Mouse (Mus musculus) embryonic facial prominence, embryonic 11.5 days (tissue): ENCODE measurements around the gene Cep152. TPM values are rescaled to one million over a fixed set of nuclear protein-coding genes. Genes with fewer than 3 reads are reported as not detected.

Source experiments
- ATAC-seq: fragments of 200-750 bp; cut with Nextera tagmentation; replicated peaks from 2 replicates; pipeline ENCODE4 v1.8.0; 2017; ENCODE audit warnings: low read depth; ENCODE audit not compliant: insufficient number of reproducible peaks, low FRiP score, low TSS enrichment
- DNase-seq: peaks from one replicate; pipeline ENCODE4 v3.0.0-alpha.2; 2015; ENCODE audit warnings: low spot score
- H3K27ac ChIP-seq: fragments of 300-500 bp; sonication (generic); replicated peaks from 2 replicates; pipeline ENCODE4 v1.5.1; 2014; ENCODE audit warnings: mild to moderate bottlenecking, low read depth, low read length, control low read depth
- H3K27me3 ChIP-seq: fragments of 300-500 bp; sonication (generic); 2 replicates; pipeline ENCODE4 v1.6.1; 2014; ENCODE audit warnings: mild to moderate bottlenecking, low read length, moderate library complexity, mixed read lengths; ENCODE audit not compliant: control insufficient read depth, insufficient read depth
- H3K36me3 ChIP-seq: fragments of 300-500 bp; sonication (generic); replicated peaks from 2 replicates; pipeline ENCODE4 v1.6.1; 2014; ENCODE audit warnings: low read depth, mild to moderate bottlenecking, low read length, moderate library complexity, mixed read lengths; ENCODE audit not compliant: control insufficient read depth, insufficient read depth
- H3K4me1 ChIP-seq: fragments of 300-500 bp; sonication (generic); 2 replicates; pipeline ENCODE4 v1.6.1; 2014; ENCODE audit warnings: low read length, mixed read lengths; ENCODE audit not compliant: control insufficient read depth, insufficient read depth
- H3K4me2 ChIP-seq: fragments of 300-500 bp; sonication (generic); 2 replicates; pipeline ENCODE4 v1.6.1; 2014; ENCODE audit warnings: low read depth, mild to moderate bottlenecking, control low read depth, low read length, moderate library complexity
- H3K4me3 ChIP-seq: fragments of 300-500 bp; sonication (generic); 2 replicates; pipeline ENCODE4 v1.5.1; 2014; ENCODE audit warnings: low read depth, low read length, control low read depth
- H3K9ac ChIP-seq: fragments of 300-500 bp; sonication (generic); replicated peaks from 2 replicates; pipeline ENCODE4 v1.6.1; 2014; ENCODE audit warnings: mild to moderate bottlenecking, control low read depth, low read length
- H3K9me3 ChIP-seq: fragments of 300-500 bp; sonication (generic); replicated peaks from 2 replicates; pipeline ENCODE4 v1.6.1; 2016; ENCODE audit warnings: mild to moderate bottlenecking, low read length, inconsistent platforms, mixed read lengths; ENCODE audit not compliant: control insufficient read depth
- WGBS: fragments of 180-500 bp; shearing (Covaris S2); extraction: QIAGEN DNeasy Blood & Tissue Kit; methylation state at CpG from one replicate; pipeline ENCODE4 v1.1.7; 2014; 5-methylcytosine and 5-hydroxymethylcytosine counted together
- polyA plus RNA-seq: library from polyadenylated mRNA; unstranded; fragments of >200 nt; fragmentation: Nextera tagmentation; extraction: Ambion mirVana; gene quantifications from 2 replicates; pipeline ENCODE4 v1.2.1, GENCODE M21; 2014

Gene Cep152
- 8.6 and 8.7 TPM in 2 replicates for polyA plus RNA-seq

DNA sequence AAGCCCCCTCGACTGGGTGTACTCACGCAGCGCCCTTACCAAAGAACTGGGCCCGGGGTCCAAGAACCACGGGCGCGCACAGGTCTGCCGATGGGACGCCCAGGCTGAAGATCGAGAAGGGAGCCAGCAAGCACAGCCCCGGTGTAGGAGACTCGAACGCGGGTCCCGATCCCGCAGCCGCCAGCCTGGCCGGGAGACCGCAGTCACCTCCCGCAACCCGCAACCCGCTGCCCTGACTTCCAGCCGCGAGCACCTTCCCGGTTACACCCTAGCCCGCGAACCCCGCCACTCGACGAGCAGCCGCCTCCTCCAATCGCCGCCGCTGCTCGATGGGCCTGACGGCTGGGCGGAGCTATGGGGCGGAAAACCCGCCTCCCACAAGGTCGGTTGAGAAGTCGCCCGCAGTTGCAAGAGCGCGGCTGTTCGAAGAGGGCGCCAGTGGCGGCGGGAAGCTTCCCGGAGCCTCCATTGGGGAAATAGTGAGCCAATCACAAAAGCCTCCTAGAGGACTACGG lies at the start of gene Cep152:
TSS of gene Cep152 (minus strand) at position 277 of the 515 bp plus-strand sequence.
- H3K4me1 ChIP-seq, result no peaks in the 10 kb centered on the region; the same call in 1 of the 2 replicates
- H3K4me3 ChIP-seq, result peak within 1 kb of the TSS; percentile 86
- ATAC-seq (peak; percentile 94), DNase-seq (peak; percentile 98)
- H3K27me3 ChIP-seq, result no peaks in the 10 kb centered on the region
- H3K27ac ChIP-seq, result no peak within 1 kb of the TSS
- H3K36me3 ChIP-seq, result no peaks in the 10 kb centered on the region
- no peaks in the 10 kb centered on the region for H3K9me3 ChIP-seq
- peak within 1 kb of the TSS; percentile 71 for H3K9ac ChIP-seq
- under 1% methylated on average over 50 of the region's 50 CpGs for WGBS
- H3K4me2 ChIP-seq, result peak within 1 kb of the TSS; percentile 59

DNA sequence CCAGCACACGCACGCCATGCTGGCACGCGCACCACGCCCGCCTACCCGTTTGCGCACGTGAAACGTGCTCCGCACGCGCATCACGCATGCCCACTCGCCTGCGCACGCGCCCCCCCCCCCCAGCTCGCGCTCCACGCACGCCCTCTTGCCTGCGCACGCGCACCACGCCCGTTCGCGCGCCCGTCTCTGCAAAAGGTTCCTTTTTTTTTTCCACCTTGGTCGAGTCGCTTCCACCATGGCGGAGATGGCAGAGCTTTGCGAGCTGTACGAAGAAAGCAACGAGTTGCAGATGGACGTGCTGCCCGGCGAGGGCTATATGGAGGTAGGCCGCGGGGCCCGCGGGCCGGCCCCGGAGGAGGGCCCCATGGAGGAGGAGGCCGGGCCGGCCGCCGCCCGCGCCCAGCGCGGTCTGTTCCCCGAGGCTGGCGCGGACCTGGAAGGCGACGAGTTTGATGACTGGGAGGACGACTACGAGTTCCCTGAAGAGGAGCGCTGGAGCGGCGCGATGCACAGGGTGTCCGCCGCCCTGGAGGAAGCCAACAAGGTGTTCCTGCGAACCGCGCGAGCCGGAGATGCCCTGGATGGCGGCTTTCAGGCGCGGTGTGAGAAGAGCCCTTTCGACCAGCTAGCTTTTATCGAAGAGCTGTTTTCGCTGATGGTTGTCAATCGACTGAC lies 48.2 kb upstream of the Cep152 start, which contains the start of gene Eid1:
TSS of gene Eid1 (plus strand) at position 139 of the 675 bp plus-strand sequence.
- peak within 1 kb of the TSS; percentile 96 for H3K9ac ChIP-seq
- no peaks in the 10 kb centered on the region for H3K27me3 ChIP-seq
- under 1% methylated on average over 67 of the region's 79 CpGs for WGBS
- peak within 1 kb of the TSS; percentile 90 for H3K27ac ChIP-seq
- H3K36me3 ChIP-seq, result no peaks in the 10 kb centered on the region
- DNase-seq, result peak; percentile 83
- H3K9me3 ChIP-seq, result no peaks in the 10 kb centered on the region
- no peaks in the 10 kb centered on the region for H3K4me1 ChIP-seq
- H3K4me3 ChIP-seq, result peak within 1 kb of the TSS; percentile 80
- peak within 1 kb of the TSS; percentile 62 for H3K4me2 ChIP-seq
- ATAC-seq, result peak; percentile 84

DNA sequence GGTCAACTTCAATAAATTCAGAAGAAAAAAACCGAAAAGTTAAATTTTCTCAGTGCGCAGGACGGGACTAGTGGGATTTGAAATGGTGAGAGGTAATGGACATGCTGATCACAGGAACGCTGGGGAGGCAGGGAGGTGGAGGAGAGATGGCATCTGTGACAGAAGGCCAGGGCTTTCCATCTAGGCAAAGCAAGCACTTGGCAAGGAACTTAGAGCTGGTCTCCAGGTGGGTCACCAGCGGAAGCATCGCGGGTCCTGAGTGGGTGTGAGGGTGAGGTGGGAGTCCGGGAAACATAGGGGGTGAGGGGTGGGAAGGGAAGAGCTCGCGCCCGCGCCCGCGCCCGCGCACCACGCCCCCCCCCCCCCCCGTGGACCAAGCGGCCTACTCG lies 47.6 kb upstream of the Cep152 start:
- no peak for DNase-seq
- WGBS, result 25% methylated on average over 9 of the region's 20 CpGs
- Histone ChIP-seq H3K36me3 (no peaks in the 10 kb centered on the region), H3K4me1 (no peaks in the 10 kb centered on the region), H3K27me3 (no peaks in the 10 kb centered on the region), H3K27ac (peak overlapping the region; percentile 90), H3K9me3 (no peaks in the 10 kb centered on the region), H3K4me3 (peak overlapping the region; percentile 80), H3K4me2 (peak overlapping the region; percentile 62), H3K9ac (peak overlapping the region; percentile 96)
- ATAC-seq, result peak; percentile 74

DNA sequence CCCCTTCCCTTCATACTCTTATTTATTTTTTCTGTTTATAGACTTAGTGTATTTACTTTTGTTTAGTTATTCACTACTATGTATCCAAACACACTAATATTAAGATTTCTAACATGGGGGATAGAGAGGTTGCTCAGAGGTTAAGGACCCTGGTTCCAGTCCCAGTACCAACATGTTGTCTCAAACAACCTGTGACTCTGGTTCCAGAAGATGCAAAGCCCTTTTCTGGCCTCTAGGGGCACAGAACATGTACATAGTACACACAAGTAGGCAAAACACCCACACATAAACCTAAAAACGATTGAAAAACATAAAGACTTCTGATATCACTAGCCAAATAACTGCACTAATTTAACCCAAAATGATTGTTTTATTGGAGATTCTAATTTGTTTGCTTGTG lies 45.9 kb upstream of the Cep152 start:
- DNase-seq, result peak; percentile 34
- H3K9me3 ChIP-seq, result no peaks in the 10 kb centered on the region

DNA sequence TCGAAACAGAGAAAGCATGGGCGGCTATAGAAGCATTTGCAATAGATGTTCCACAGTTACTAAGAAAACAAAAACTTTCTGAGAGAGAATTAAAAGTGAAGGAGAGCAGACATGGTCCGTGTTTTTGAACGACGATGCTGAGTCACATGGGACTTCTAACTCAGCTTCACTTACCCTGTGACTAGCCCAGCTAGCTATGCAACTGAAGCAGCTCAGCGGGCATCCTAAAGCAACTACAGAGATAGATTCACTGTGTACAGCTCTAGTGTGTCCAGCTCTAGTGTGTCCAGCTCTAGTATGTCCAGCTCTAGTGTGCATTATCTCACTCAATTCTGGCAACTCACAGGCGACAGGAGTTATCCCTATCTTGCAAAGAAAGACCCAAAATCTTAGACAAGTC lies 42.8 kb upstream of the Cep152 start:
- Histone ChIP-seq H3K27me3 (no peaks in the 10 kb centered on the region), H3K9me3 (no peaks in the 10 kb centered on the region), H3K4me3 (no peak overlapping the region), H3K4me2 (no peak overlapping the region), H3K4me1 (no peaks in the 10 kb centered on the region), H3K36me3 (no peaks in the 10 kb centered on the region), H3K9ac (no peak overlapping the region), H3K27ac (no peak overlapping the region)
- DNase-seq, result no peak
- ATAC-seq, result no peak
- 83% methylated on average over 7 of the region's 7 CpGs for WGBS

More for the DNA sequence above, 45.9 kb upstream of the Cep152 start:
- Histone ChIP-seq H3K4me2 (no peak overlapping the region), H3K4me3 (no peak overlapping the region), H3K27ac (no peak overlapping the region), H3K9ac (no peak overlapping the region), H3K4me1 (no peaks in the 10 kb centered on the region), H3K27me3 (no peaks in the 10 kb centered on the region), H3K36me3 (no peaks in the 10 kb centered on the region)
- 56% methylated on average over 1 of the region's 1 CpGs for WGBS
- ATAC-seq, result no peak

DNA sequence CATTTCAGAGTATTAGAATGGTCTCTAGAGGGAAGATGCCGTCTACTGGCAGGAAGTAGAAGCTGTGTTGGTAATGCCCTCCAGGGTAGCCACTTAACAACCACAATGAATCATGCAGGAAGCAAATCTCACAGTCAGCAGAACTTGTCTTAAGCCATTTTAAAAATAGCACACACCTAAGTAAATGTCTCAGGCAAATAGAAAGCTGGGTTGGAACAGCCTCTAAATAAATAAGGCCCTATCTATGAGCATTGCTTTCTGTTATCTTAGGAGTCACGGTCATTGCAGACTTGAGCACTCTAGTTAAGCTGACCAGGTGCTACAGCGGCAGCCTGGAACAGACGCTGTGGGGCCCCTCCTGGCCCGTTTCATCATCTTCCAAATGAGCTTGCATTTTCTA lies 42.3 kb upstream of the Cep152 start:
- Histone ChIP-seq H3K4me1 (no peaks in the 10 kb centered on the region), H3K4me2 (no peak overlapping the region), H3K27me3 (no peaks in the 10 kb centered on the region), H3K27ac (no peak overlapping the region), H3K9me3 (no peaks in the 10 kb centered on the region), H3K9ac (no peak overlapping the region), H3K36me3 (no peaks in the 10 kb centered on the region), H3K4me3 (no peak overlapping the region)
- DNase-seq, result no peak
- ATAC-seq, result no peak
- 59% methylated on average over 5 of the region's 5 CpGs for whole genome bisulfite sequencing

DNA sequence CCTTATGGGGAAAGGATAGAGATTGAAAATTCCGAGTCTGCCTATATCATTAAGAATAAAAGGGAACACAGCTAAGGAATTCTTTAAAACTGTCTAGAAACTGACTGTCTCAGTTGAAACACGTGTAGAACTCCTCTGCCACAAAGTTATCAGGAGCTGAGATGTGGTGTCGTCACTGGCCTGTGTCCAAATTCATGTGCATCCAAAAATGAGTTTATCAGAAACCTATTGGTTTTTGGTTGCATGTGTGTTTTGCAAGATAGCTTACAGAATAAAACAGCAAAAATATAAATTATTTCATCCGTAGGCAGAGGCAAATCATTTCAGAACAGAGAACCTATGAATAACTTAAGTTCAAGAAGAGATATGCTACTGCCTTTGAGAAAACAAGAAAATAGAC lies 41.8 kb upstream of the Cep152 start:
- 87% methylated on average over 4 of the region's 4 CpGs for WGBS
- H3K27ac ChIP-seq, result no peak overlapping the region
- H3K4me1 ChIP-seq, result no peaks in the 10 kb centered on the region
- H3K4me3 ChIP-seq, result no peak overlapping the region
- DNase-seq, result no peak
- no peak overlapping the region for H3K9ac ChIP-seq
- H3K36me3 ChIP-seq, result no peaks in the 10 kb centered on the region
- H3K9me3 ChIP-seq, result no peaks in the 10 kb centered on the region
- no peak overlapping the region for H3K4me2 ChIP-seq
- ATAC-seq, result no peak
- no peaks in the 10 kb centered on the region for H3K27me3 ChIP-seq

DNA sequence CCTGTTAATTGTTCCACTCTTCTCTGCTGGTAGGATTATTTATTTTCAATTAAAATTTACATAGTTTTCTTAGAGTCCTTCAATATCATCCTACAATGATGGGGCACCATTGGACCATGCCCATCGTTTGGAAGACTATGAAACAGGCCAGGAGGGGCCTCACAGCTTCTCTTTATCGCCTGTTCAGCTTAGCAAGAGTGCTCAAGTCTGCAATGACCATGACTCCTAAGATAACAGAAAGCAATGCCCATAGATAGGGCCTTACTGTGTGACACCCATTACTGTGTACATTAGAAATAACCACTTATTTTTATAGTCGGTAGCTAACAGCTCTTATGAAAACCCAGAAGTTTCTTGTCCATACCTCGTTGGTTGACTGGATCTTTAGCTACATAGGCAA lies 41.0 kb upstream of the Cep152 start:
- Histone ChIP-seq H3K9ac (no peak overlapping the region), H3K4me1 (no peaks in the 10 kb centered on the region), H3K27ac (no peak overlapping the region), H3K4me2 (no peak overlapping the region), H3K9me3 (no peaks in the 10 kb centered on the region), H3K27me3 (no peaks in the 10 kb centered on the region), H3K36me3 (no peaks in the 10 kb centered on the region), H3K4me3 (no peak overlapping the region)
- 84% methylated on average over 4 of the region's 4 CpGs for WGBS
- DNase-seq (no peak), ATAC-seq (no peak)
